ENCODE assay signal across 12 mouse cellular contexts in the genomic region with DNA sequence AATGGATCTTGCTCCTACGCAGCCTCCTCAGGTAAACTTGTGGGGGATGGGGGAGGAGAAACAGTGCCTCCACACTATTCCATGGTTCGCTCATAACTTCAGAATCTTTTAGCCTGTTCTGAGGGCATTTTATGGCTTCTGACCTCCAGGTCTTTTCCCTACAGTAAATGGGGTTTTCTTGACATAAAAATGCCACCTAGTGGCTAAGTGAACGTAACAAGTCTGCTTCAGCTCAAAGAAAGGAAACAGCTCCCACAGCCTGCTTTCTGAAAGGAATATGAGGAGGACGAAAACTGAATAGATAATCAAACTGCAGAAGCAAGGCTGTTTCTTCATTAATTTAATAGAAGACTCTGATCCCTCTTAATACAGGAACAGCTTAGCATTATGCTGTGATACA.
DNase-seq lines count a peak whose midpoint lies in the region; ATAC-seq and TF ChIP-seq lines count a peak whose summit lies in the region.
"Had no signal": no experiment of that assay in that cellular context is flagged by ENCODE, and none has a peak within 500 bp of the region (broad histone marks: within the 10 kb centered on the region; RNA-seq: fewer than 3 reads in every experiment).

No protein-coding gene starts in this region.

- no peaks in the 10 kb centered on the region for H3K27me3 ChIP-seq in intestine, postnatal 0 days (replicated peaks; ENCODE audit: control insufficient read depth, insufficient read depth, low read length)
- H3K27me3 ChIP-seq in intestine, embryonic 16.5 days (replicated peaks; ENCODE audit: control insufficient read depth, insufficient read depth, low read length) = no peaks in the 10 kb centered on the region
- no peaks in the 10 kb centered on the region for H3K27me3 ChIP-seq in midbrain, embryonic 11.5 days (ENCODE audit: control insufficient read depth, insufficient read depth, low read length)
- no peaks in the 10 kb centered on the region for H3K27me3 ChIP-seq in midbrain, embryonic 15.5 days (replicated peaks)
- H3K27me3 ChIP-seq: embryonic facial prominence, embryonic 15.5 days; limb, embryonic 12.5 days had no signal

- ATAC-seq in intestine, postnatal 0 days = no peak
- no peak for ATAC-seq in intestine, embryonic 16.5 days
- no peak for ATAC-seq in midbrain, embryonic 11.5 days (ENCODE audit: low FRiP score)
- ATAC-seq in midbrain, embryonic 15.5 days (replicated peaks) = no peak

- no peaks in the 10 kb centered on the region for H3K36me3 ChIP-seq in intestine, postnatal 0 days (ENCODE audit: control insufficient read depth, insufficient read depth)
- no peaks in the 10 kb centered on the region for H3K36me3 ChIP-seq in intestine, embryonic 16.5 days (ENCODE audit: control insufficient read depth, insufficient read depth, low read length)
- H3K36me3 ChIP-seq in midbrain, embryonic 11.5 days (ENCODE audit: control insufficient read depth, insufficient read depth, low read length) = no peaks in the 10 kb centered on the region
- H3K36me3 ChIP-seq in midbrain, embryonic 15.5 days (replicated peaks) = no peaks in the 10 kb centered on the region
- H3K36me3 ChIP-seq: embryonic facial prominence, embryonic 15.5 days; limb, embryonic 12.5 days had no signal

- H3K9ac ChIP-seq in intestine, postnatal 0 days (ENCODE audit: low read depth, low read length) = no peak overlapping the region
- H3K9ac ChIP-seq in intestine, embryonic 16.5 days (ENCODE audit: low read depth, low read length) = no peak overlapping the region
- no peak overlapping the region for H3K9ac ChIP-seq in midbrain, embryonic 11.5 days (ENCODE audit: low read length)
- H3K9ac ChIP-seq in midbrain, embryonic 15.5 days = no peak overlapping the region
- H3K9ac ChIP-seq: embryonic facial prominence, embryonic 15.5 days; limb, embryonic 12.5 days had no signal

- H3K4me1 ChIP-seq in intestine, postnatal 0 days (replicated peaks; ENCODE audit: control insufficient read depth, insufficient read depth, low read length) = no peaks in the 10 kb centered on the region
- H3K4me1 ChIP-seq in intestine, embryonic 16.5 days (ENCODE audit: control insufficient read depth, insufficient read depth, low read length) = no peaks in the 10 kb centered on the region
- H3K4me1 ChIP-seq in midbrain, embryonic 11.5 days (ENCODE audit: control insufficient read depth, insufficient read depth, low read length) = no peaks in the 10 kb centered on the region
- no peaks in the 10 kb centered on the region for H3K4me1 ChIP-seq in midbrain, embryonic 15.5 days
- H3K4me1 ChIP-seq: embryonic facial prominence, embryonic 15.5 days; limb, embryonic 12.5 days had no signal

- peak; percentile 52 for TF ChIP-seq CTCF in intestine, postnatal 0 days (IDR thresholded peaks at IDR 0.05; ENCODE audit: low read depth)

- no peak overlapping the region for H3K27ac ChIP-seq in intestine, postnatal 0 days (ENCODE audit: low read depth, low read length)
- H3K27ac ChIP-seq in intestine, embryonic 16.5 days (ENCODE audit: low read length) = no peak overlapping the region
- H3K27ac ChIP-seq in midbrain, embryonic 11.5 days (ENCODE audit: low read depth, low read length) = no peak overlapping the region
- no peak overlapping the region for H3K27ac ChIP-seq in midbrain, embryonic 15.5 days
- H3K27ac ChIP-seq: embryonic facial prominence, embryonic 15.5 days; limb, embryonic 12.5 days had no signal

- no peak overlapping the region for H3K4me3 ChIP-seq in intestine, postnatal 0 days (ENCODE audit: low read depth, low read length)
- no peak overlapping the region for H3K4me3 ChIP-seq in intestine, embryonic 16.5 days (ENCODE audit: low read length)
- H3K4me3 ChIP-seq in midbrain, embryonic 11.5 days (ENCODE audit: low read depth, low read length) = no peak overlapping the region
- H3K4me3 ChIP-seq in midbrain, embryonic 15.5 days = no peak overlapping the region
- H3K4me3 ChIP-seq: embryonic facial prominence, embryonic 15.5 days; limb, embryonic 12.5 days had no signal

- H3K4me2 ChIP-seq in intestine, postnatal 0 days (replicated peaks; ENCODE audit: low read depth) = no peak overlapping the region
- H3K4me2 ChIP-seq in intestine, embryonic 16.5 days (ENCODE audit: low read depth, low read length) = no peak overlapping the region
- H3K4me2 ChIP-seq in midbrain, embryonic 11.5 days = no peak overlapping the region
- H3K4me2 ChIP-seq in midbrain, embryonic 15.5 days = no peak overlapping the region
- H3K4me2 ChIP-seq: embryonic facial prominence, embryonic 15.5 days; limb, embryonic 12.5 days had no signal

- peak; percentile 86 for DNase-seq in midbrain, embryonic 11.5 days (ENCODE audit: low spot score, missing footprints)
- peak; percentile 40 for DNase-seq in ZHBTc4 (ENCODE audit: low read depth, low spot score)
- DNase-seq in retina, postnatal 1 day = peak; percentile 12
- DNase-seq in urinary bladder, postnatal 14 days (ENCODE audit: low spot score) = no peak
- DNase-seq: adrenal gland, adult 2 months; cerebellum, adult 11-12 months; kidney, adult 18-20 months had no signal

- WGBS in intestine, postnatal 0 days = 51% methylated on average over 4 of the region's 4 CpGs
- 35% methylated on average over 4 of the region's 4 CpGs for WGBS in intestine, embryonic 16.5 days
- WGBS in midbrain, embryonic 11.5 days = 54% methylated on average over 4 of the region's 4 CpGs
- 51% methylated on average over 4 of the region's 4 CpGs for WGBS in midbrain, embryonic 15.5 days

- H3K9me3 ChIP-seq in intestine, postnatal 0 days (ENCODE audit: control insufficient read depth) = 0 out of 2 replicates have a peak, but pooled peaks cover 3% of the 10 kb centered on the region
- no peaks in the 10 kb centered on the region for H3K9me3 ChIP-seq in intestine, embryonic 16.5 days (ENCODE audit: control insufficient read depth, low read length)
- H3K9me3 ChIP-seq in midbrain, embryonic 11.5 days (ENCODE audit: control insufficient read depth, low read length) = no peaks in the 10 kb centered on the region
- H3K9me3 ChIP-seq in midbrain, embryonic 15.5 days = no peaks in the 10 kb centered on the region
- H3K9me3 ChIP-seq: embryonic facial prominence, embryonic 15.5 days; limb, embryonic 12.5 days had no signal
